Mouse (Mus musculus) megakaryocyte, adult 5-6 weeks (primary cell): ENCODE measurements around the gene 4931406P16Rik. TPM values are rescaled to one million over a fixed set of nuclear protein-coding genes. Genes with fewer than 3 reads are reported as not detected.
A peak's percentile ranks its signal among the peaks of the same experiment; 100 is the strongest.
"Not testable (repeated sequence)": the region's sequence is repeated elsewhere in the genome, so short reads cannot be mapped to it uniquely, and the experiment has no call there.

Experiments
- ATAC-seq: 2 replicates; pipeline ENCODE4 v1.8.0; 2016; ENCODE audit warnings: mild to moderate bottlenecking, inconsistent platforms; ENCODE audit not compliant: poor library complexity, severe bottlenecking
- total RNA-seq, 2 experiments: library from RNA; stranded (forward) in 1 of 2; stranded (reverse) in 1 of 2; fragments of 153-499, 151-499 nt in 1 of 2; fragments of 221-1000, 200-1000 nt in 1 of 2; gene quantifications; 2 replicates each; pipeline versions ENCODE4 v1.2.3 to v1.2.4; 2015 to 2017

Gene 4931406P16Rik
- total RNA-seq (2015) (18.6 and 23.2 TPM in 2 replicates), total RNA-seq (2017) (19.4 and 23.7 TPM in 2 replicates)

DNA sequence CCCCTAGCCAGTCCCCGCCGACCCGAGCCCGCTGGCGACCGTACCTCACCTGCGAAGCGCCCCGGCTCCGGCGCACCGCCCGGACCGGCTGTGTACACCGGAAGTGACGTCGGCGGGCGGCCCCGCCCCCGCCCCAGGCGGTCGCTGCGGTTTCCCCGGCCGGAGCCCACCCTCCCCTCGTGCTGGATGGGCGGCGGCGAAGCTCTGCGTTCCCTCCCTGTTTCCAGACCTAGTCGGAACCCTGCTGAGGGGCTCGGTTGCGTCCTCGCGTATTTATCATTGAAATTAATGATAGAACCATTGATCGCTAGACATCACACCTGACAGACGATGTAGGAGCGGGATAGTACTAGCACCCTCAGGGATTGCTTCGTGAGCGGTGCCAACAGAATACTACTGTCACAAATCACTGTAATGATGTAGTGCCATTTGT is at the start of gene 4931406P16Rik:
Gene 4931406P16Rik (minus strand): TSS at position 109 of the 433 bp plus-strand sequence.
- peak; percentile 91 for ATAC-seq

DNA sequence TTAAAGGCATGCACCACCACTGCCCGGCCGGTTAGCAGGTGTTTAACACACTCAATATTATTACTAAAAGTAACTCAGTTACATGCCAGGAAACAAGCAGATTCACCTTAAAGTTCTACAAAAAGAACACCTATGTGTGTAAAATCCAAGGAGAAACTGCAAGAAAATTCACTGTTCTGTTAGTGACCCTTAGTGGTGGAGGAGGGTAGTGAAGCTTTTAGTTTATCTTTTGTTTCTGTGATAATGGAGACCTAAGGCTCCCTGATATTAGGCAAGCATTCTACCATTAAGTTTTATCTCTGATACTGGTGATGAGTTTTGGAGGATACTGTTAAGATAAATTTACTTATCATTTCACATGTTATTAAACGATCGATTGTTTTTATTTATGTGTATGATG is 42.3 kb upstream of the 4931406P16Rik start:
- no peak for ATAC-seq

DNA sequence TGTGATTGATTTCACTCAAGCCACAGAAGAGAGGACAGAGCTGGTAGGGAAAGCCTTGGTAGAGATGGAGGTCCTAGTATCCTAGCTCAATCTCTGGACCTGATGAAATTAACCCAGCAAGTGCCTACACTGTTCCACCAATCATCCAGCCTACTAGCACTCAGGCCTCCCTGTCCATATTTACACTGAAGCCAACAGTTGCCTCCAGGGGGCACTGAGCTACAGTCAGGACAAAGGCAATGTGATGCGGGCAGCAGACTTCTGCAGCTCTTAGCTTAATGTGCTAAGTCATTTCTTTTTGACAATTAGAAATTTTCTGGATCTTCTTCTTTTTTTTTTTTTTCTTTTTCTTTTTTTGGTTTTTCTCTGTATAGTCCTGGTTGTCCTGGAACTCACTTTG is 38.6 kb upstream of the 4931406P16Rik start:
- ATAC-seq: no peak

- ATAC-seq: no peak
Observed at GRCm38 (mm10) chr7:34350166-34350565, 36.8 kb upstream of the 4931406P16Rik start.

DNA sequence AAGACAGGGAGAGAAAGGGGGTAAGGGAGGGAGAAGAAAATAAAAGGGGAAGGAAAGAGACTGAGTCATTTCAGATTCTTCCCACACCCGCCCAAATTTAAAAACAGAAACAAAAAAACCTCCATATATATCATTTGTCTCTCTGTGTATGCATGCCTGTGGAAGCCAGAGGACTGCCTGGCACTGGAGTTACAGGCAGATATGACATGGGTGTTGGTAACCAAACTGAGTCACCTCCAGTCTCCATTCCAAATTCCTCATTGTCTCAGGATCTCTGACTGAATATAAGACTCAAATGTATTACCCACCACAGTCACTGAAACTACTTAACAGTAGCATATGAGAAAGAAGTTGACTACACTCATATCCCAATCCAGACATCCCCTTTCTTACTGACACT is 34.7 kb upstream of the 4931406P16Rik start:
- ATAC-seq: no peak

GRCm38 (mm10) chr7:34347041-34347440 is 33.7 kb upstream of the 4931406P16Rik start:
- ATAC-seq: peak; percentile 21; the same call in 1 of the 2 replicates

GRCm38 (mm10) chr7:34346505-34346904 is 33.2 kb upstream of the 4931406P16Rik start:
- no peak for ATAC-seq

DNA sequence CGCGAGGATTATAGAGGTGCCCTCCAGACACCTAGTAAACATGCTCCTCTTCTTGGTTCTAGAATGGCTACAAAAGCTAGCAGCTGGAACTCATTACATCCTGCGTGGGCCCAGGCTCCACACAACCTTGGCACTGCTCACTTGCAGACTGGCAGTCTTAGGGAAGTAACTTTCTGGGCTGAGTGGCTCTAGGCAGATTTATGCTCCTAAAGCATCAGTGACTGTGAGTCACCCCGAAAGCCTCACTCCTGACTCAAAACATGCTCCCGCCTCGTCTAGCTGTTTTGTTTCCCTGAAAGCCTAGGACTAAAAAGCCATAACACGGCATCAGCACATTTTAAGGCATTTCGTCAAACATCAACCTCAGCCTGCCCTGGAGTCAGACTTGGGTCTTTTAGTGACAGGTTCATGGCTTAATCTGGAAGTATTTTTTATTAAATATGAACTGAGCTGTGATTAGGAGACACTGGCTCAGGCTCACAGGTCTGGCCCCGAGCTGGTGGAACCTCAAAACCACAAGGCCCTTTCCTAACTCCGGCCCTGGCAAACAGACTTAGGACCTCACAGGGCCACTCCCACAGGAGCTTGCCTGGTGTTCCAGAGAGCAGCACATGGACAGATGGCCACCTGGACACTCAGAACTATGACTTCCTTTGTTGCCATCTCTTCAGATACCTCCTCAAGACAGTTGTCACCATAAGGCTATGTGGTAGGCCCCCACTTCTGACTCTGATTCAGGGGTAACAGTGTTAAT is 28.9 kb upstream of the 4931406P16Rik start:
- ATAC-seq: no peak

- ATAC-seq: no peak
Observed at GRCm38 (mm10) chr7:34340841-34341240, 27.5 kb upstream of the 4931406P16Rik start.

DNA sequence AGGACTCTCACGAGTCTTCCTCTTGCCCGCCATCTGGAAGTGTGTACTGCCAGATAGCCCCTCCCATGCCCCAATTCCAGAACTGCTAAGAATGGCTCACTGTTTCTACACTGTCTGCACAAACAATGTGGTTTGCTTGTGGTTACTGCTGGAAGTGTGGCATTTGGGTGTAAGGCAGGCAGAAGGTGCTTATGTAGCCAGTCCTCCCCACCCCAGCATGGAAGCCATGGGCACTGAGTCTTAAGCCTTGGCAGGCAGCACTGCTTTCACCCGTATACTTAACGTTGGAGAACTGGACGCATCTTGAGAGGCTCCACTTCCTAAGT is 25.8 kb upstream of the 4931406P16Rik start:
- ATAC-seq: no peak

GRCm38 (mm10) chr7:34338445-34339163 is 25.3 kb upstream of the 4931406P16Rik start:
- no peak for ATAC-seq

GRCm38 (mm10) chr7:34337268-34337667 is 23.9 kb upstream of the 4931406P16Rik start:
- no peak for ATAC-seq

GRCm38 (mm10) chr7:34336545-34336944 is 23.2 kb upstream of the 4931406P16Rik start:
- not testable (repeated sequence) for ATAC-seq

DNA sequence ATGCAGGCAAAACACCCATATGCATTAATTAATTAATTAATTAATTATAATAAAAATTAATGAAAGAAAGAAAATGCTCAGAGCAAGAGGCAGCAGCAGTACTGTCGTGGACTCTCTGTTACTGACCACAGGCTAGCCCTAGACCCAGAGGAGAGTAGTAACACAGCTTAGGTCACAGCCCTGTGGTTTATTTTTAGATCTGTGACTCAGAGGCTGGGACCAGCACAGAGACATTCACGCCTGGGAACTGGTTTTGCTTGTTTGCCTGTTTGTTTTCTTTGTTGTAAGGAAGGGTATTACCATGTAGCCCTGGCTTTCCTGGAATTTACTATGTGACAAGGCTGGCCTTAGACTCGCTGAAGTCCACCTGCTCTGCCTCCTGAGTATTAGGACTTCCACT is 14.1 kb upstream of the 4931406P16Rik start:
- ATAC-seq: no peak

- no peak for ATAC-seq
Observed at GRCm38 (mm10) chr7:34324857-34325256, 11.5 kb upstream of the 4931406P16Rik start.

DNA sequence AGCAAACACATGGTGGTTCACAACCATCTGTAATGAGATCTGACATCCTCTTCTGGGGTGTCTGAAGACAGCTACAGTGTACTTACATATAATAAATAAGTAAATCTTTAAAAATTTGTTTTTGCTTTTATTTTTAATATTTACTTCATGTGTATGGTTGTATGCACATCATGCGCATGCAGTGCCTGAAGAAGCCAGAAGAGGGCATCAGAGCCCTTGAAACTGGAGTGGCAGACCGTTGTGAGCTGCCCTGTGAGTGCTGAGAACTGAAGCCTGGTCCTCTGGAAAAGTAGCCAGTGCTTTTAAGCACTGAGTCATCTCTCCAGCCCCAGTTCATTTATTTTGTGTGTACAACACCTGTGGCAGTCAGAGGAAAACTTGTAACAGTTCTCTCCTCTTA is 10.7 kb upstream of the 4931406P16Rik start:
- no peak for ATAC-seq

DNA sequence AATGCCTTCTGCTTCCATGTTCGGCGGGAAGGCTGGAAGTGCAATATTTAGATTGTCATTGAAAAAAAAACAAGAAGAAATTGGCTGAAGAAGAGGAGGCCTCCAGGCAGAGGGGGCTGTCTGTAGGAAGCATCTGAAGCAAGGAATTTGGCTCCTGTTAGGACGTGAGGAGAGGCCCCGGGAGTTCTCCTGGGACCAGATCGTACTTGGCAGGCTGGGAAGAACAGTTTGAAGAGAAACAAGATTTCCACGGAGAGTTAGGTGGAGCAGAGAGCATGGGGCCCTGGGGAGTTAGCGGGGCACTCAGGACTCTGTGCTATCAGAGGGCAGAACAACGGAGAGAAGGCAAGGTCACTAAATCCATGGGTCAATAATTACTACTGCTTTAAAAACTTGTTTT is 10.0 kb upstream of the 4931406P16Rik start:
- ATAC-seq: no peak

DNA sequence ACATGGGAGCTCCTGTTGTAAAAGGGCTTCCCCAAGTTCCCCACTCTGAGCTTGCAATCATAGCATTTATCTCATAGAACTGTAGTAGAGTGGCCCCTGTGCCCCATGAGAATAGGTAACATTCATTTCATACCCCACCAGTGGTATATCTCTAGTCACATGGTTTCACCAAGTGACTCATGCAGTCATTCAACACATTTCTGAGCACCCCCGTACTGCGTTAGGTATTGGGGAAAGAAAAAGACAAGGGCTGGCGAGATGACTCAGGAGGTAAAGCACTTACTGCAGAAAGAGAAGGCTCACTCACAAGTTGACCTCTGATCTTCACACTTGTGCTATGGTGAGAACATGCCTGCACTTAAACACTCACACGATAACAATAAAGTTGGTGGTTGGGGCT is 8.6 kb upstream of the 4931406P16Rik start:
- ATAC-seq: no peak

DNA sequence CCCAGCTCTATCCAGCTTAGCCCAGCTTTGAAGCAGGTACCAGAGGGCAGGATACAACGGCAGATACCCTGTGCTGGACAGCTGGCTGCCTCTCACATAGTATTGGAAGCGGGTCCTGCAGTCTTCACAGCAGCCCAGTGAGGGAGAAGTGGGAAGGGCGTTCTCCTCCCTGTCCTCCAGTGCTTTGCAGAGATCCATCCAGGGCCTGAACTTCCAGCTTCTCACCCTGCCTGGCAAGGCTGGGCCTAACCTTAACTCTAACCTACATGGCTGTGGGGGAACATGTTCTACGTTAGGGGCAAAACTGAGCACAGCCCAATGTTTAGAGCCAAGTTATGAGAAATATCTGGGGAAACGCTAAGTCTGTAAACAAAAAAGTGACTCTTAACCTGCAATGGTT is 7.8 kb upstream of the 4931406P16Rik start:
- no peak for ATAC-seq

DNA sequence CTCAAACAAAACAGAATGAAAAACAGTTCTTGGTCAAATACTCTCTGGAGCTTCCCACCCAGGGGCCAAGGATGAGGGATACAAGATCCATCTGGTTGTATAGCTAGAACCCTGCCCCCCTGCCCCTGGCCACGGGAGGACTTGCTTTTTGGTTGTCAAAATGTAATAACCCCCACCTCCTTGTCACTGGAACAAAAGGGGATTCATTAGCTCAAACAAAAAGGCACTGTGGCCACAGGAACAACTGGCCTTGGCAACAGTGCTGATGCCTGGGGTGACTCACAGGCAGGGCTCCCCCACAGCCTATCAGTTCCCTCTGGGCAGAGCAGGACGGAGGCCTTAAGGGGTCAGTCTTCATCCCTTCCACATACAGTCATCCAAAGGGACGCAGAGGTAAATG is 6.6 kb upstream of the 4931406P16Rik start:
- no peak for ATAC-seq

DNA sequence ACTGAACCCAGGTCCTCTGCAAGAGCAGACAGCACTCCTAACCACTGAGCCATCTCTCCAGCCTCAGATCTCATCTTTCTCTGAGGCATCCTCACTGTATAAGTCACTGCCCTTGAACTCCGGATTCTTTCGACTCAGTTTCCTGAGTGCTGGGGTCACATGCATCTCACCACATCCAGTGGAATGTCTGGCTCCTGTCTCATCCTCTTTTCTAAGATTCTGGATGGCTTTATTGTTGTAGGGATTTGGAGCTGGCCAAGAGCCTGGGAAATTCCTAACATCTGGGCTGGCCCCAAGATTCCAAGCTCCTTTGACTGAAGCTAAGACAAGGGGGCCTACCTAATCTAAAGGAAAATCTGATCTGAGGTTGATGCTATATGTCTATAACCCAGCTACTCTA is 5.8 kb upstream of the 4931406P16Rik start:
- ATAC-seq: no peak

- no peak for ATAC-seq
Observed at GRCm38 (mm10) chr7:34317901-34318476, 4.6 kb upstream of the 4931406P16Rik start.
